Mouse (Mus musculus): ENCODE data around the gene Gtf2f2.

DNA sequence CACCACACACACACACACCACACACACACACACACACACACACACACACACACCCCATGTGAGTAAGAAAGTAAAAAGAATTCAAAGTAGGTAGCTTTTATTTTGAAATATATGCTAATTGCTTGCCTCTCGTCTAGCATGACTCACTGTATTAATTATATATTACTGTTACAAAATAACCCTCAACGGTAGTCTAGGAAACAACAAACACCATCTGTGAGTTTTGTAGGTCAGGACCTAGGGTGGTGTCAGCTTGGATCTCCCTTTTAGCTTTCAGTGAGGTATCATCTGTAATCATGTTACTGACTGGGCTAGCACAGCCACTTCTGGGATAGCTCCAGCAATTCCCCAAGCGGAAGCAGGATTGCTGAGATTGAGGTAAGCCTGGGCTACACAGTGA is 133.4 kb downstream of the Gtf2f2 start:
- TF ChIP-seq EP300 (IDR thresholded peaks at IDR 0.05; ENCODE audit: low read depth in 1 of 2, low read length in 2 of 2) (no peak), POLR2A (IDR thresholded peaks at IDR 0.05; ENCODE audit: control insufficient read depth in 1 of 2, insufficient read depth in 1 of 2, low read depth in 1 of 2, low read length in 2 of 2, poor library complexity in 1 of 2) (no peak), CTCF (IDR thresholded peaks at IDR 0.05 in 2 of 3, conservative IDR thresholded peaks at IDR 0.05 in 1 of 3; ENCODE audit: control insufficient read depth in 1 of 3, insufficient read depth in 1 of 3, low read depth in 2 of 3, low read length in 3 of 3, poor library complexity in 1 of 3, severe bottlenecking in 1 of 3) (no peak), MAFK (IDR thresholded peaks at IDR 0.05; ENCODE audit: borderline replicate concordance, low read depth, low read length) (no peak)

Measured in MEL (cell line).